8 mouse cellular contexts compared by ENCODE assay signal in the genomic region with DNA sequence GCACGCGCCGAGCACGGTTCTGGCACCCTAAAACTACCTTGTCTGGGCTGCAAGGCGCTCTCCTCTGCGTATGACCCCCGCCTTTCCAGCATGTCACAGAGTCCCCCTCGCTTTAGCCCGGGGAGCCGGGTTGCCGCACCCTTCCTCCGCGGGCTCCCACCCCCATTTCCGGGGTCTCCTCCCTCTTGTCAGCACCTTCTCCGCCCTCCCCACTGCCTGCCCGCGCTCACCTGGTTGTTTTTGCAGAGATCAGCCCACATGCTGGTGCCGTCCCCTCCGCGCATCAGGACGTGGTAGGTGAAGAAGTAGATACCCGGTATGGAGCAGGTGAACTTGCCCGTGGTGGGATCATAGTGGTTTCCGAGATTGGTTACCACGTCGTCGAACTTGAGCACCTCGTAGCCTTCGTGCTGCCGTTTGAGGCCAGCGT. TPM values are rescaled to one million over a fixed set of nuclear protein-coding genes. Genes with fewer than 3 reads are reported as not detected.
DNase-seq lines count a peak whose midpoint lies in the region; ATAC-seq and TF ChIP-seq lines count a peak whose summit lies in the region.

No protein-coding gene starts in this region.

- WGBS in embryonic facial prominence, embryonic 15.5 days, result 3% methylated on average over 31 of the region's 31 CpGs
- WGBS in intestine, embryonic 15.5 days, result 6% methylated on average over 31 of the region's 31 CpGs
- WGBS in midbrain, embryonic 10.5 days, result 2% methylated on average over 31 of the region's 31 CpGs

- H3K4me2 ChIP-seq in embryonic facial prominence, embryonic 15.5 days (replicated peaks), result peak overlapping the region; percentile 99
- peak overlapping the region; percentile 100 for H3K4me2 ChIP-seq in intestine, embryonic 15.5 days (replicated peaks)

- intact Hi-C loops in gastrocnemius, postnatal 14 days (cut with DNase I; ENCODE audit: low total_unique reads), result no loop called here

- peak overlapping the region; percentile 44; the same call in 1 of the 2 replicates for H3K9ac ChIP-seq in ES-Bruce4 (ENCODE audit: low read depth, poor library complexity, severe bottlenecking)
- no peak overlapping the region for H3K9ac ChIP-seq in embryonic facial prominence, embryonic 15.5 days
- 0 out of 2 replicates have a peak overlapping the region, but pooled peaks have one; percentile 28 for H3K9ac ChIP-seq in intestine, embryonic 15.5 days

- no peak for TF ChIP-seq EP300 in ES-Bruce4 (IDR thresholded peaks at IDR 0.05; ENCODE audit: insufficient read depth, low read depth, low read length)

- TF ChIP-seq POLR2A in ES-Bruce4 (IDR thresholded peaks at IDR 0.05; ENCODE audit: insufficient read depth, low read length), result no peak

- TF ChIP-seq CTCF in ES-Bruce4 (IDR thresholded peaks at IDR 0.05; ENCODE audit: low read depth, low read length), result no peak

- no peaks in the 10 kb centered on the region for H3K9me3 ChIP-seq in ES-Bruce4 (replicated peaks; ENCODE audit: control insufficient read depth, insufficient read depth, low read length, poor library complexity, severe bottlenecking)
- H3K9me3 ChIP-seq in embryonic facial prominence, embryonic 15.5 days (replicated peaks), result no peaks in the 10 kb centered on the region
- H3K9me3 ChIP-seq in intestine, embryonic 15.5 days, result no peaks in the 10 kb centered on the region
- H3K9me3 ChIP-seq in midbrain, embryonic 10.5 days (replicated peaks), result no peaks in the 10 kb centered on the region

- no peak overlapping the region for H3K27ac ChIP-seq in ES-Bruce4 (ENCODE audit: insufficient read depth, low read length)
- no peak overlapping the region for H3K27ac ChIP-seq in embryonic facial prominence, embryonic 15.5 days (replicated peaks)
- no peak overlapping the region for H3K27ac ChIP-seq in intestine, embryonic 15.5 days
- H3K27ac ChIP-seq in midbrain, embryonic 10.5 days (replicated peaks), result no peak overlapping the region; the same call in 1 of the 2 replicates

- H3K36me3 ChIP-seq in ES-Bruce4 (ENCODE audit: control insufficient read depth, insufficient read depth, low read length, poor library complexity, severe bottlenecking), result no peaks in the 10 kb centered on the region
- H3K36me3 ChIP-seq in embryonic facial prominence, embryonic 15.5 days, result no peaks in the 10 kb centered on the region
- no peaks in the 10 kb centered on the region for H3K36me3 ChIP-seq in intestine, embryonic 15.5 days
- H3K36me3 ChIP-seq in midbrain, embryonic 10.5 days, result no peaks in the 10 kb centered on the region

- H3K4me3 ChIP-seq in ES-Bruce4 (ENCODE audit: low read depth, low read length), result peak overlapping the region; percentile 31
- H3K4me3 ChIP-seq in embryonic facial prominence, embryonic 15.5 days (replicated peaks), result peak overlapping the region; percentile 54
- peak overlapping the region; percentile 54 for H3K4me3 ChIP-seq in intestine, embryonic 15.5 days (replicated peaks)
- peak overlapping the region; percentile 74 for H3K4me3 ChIP-seq in midbrain, embryonic 10.5 days

- ATAC-seq in embryonic facial prominence, embryonic 15.5 days (ENCODE audit: insufficient number of reproducible peaks, low FRiP score, low TSS enrichment, low read depth), result no peak
- peak; percentile 57 for ATAC-seq in intestine, embryonic 15.5 days

- peak; percentile 5 for DNase-seq in gastrocnemius, postnatal 14 days
- no peak for DNase-seq in gastrocnemius, postnatal 25 days
- DNase-seq in midbrain, embryonic 10.5 days (ENCODE audit: low spot score), result peak; percentile 45
- DNase-seq in testis, postnatal 14 days (ENCODE audit: low spot score), result peak; percentile 7
- DNase-seq in spleen, adult 12 weeks (ENCODE audit: low spot score), result no peak

- H3K4me1 ChIP-seq in ES-Bruce4 (ENCODE audit: control insufficient read depth, insufficient read depth, low read length), result no peaks in the 10 kb centered on the region
- peaks cover 25% of the 10 kb centered on the region for H3K4me1 ChIP-seq in embryonic facial prominence, embryonic 15.5 days
- peaks cover 19% of the 10 kb centered on the region for H3K4me1 ChIP-seq in intestine, embryonic 15.5 days (replicated peaks)
- H3K4me1 ChIP-seq in midbrain, embryonic 10.5 days, result peaks cover 30% of the 10 kb centered on the region

- H3K27me3 ChIP-seq in ES-Bruce4 (ENCODE audit: control insufficient read depth, insufficient read depth, low read length, poor library complexity, severe bottlenecking), result peaks cover 17% of the 10 kb centered on the region
- H3K27me3 ChIP-seq in embryonic facial prominence, embryonic 15.5 days, result peaks cover 47% of the 10 kb centered on the region
- H3K27me3 ChIP-seq in intestine, embryonic 15.5 days (replicated peaks), result peaks cover 34% of the 10 kb centered on the region
- peaks cover 75% of the 10 kb centered on the region for H3K27me3 ChIP-seq in midbrain, embryonic 10.5 days (ENCODE audit: low read depth, poor library complexity, severe bottlenecking)

RNA-seq across cellular contexts. Expression of gene C1ql3, which starts 1.6 kb away (rescaled TPM):
- 1 to 10 TPM in 1 of 2 experiments, under 1 TPM in 1; 1.00 to 1.5 TPM for total RNA-seq in gastrocnemius, postnatal 14 days (2021)
- under 1 TPM; 0.43 to 0.56 TPM for total RNA-seq in gastrocnemius, postnatal 25 days (2021)
- not detected in 2 replicates for polyA plus RNA-seq in ES-Bruce4 (2011; ENCODE audit: insufficient read depth, insufficient read length, low read depth, missing spikeins)
- polyA plus RNA-seq in embryonic facial prominence, embryonic 15.5 days (2015; fragmentation: Nextera tagmentation; extraction: Ambion mirVana), result 2.1 TPM in 2 replicates
- polyA plus RNA-seq in intestine, embryonic 15.5 days (2015; fragmentation: Nextera tagmentation; extraction: Ambion mirVana), result 0.29 and 0.30 TPM in 2 replicates
- 0.51 and 0.72 TPM in 2 replicates for polyA plus RNA-seq in midbrain, embryonic 10.5 days (2016; fragmentation: Nextera tagmentation; extraction: Ambion mirVana)

Comparison
In these comparisons a context has a peak if more than half of its experiments do, and no peak if none do; other contexts are left out.
1. DNase-seq: peak in gastrocnemius, postnatal 14 days (single experiment), midbrain, embryonic 10.5 days (single experiment) and testis, postnatal 14 days (single experiment); none in gastrocnemius, postnatal 25 days (single experiment) and spleen, adult 12 weeks (single experiment).
2. Peak in every context shown above with its lines, with median percentiles within 50 percentile points of each other: H3K4me3 ChIP-seq.